Mouse (Mus musculus) intestine, embryonic 14.5 days (tissue): ENCODE data around the gene Cdk17. TPM values are rescaled to one million over a fixed set of nuclear protein-coding genes. Genes with fewer than 3 reads are reported as not detected.

Experiments used
- ATAC-seq: fragments of 200-750 bp; cut with Nextera tagmentation; replicated peaks from 2 replicates; pipeline ENCODE4 v1.8.0; 2017; ENCODE audit warnings: low read depth, moderate number of reproducible peaks, moderate TSS enrichment, moderate library complexity; ENCODE audit not compliant: low FRiP score, low TSS enrichment
- DNase-seq: peaks from one replicate; pipeline ENCODE4 v3.0.0-alpha.2; 2018; ENCODE audit warnings: low spot score
- H3K27ac ChIP-seq: fragments of 300-500 bp; sonication (generic); 2 replicates; pipeline ENCODE4 v1.5.1; 2014; ENCODE audit warnings: low read depth, mild to moderate bottlenecking, control low read depth
- H3K27me3 ChIP-seq: fragments of 300-500 bp; sonication (generic); replicated peaks from 2 replicates; pipeline ENCODE4 v1.6.1; 2014; ENCODE audit warnings: low read length, control low read depth; ENCODE audit not compliant: control insufficient read depth, insufficient read depth
- H3K36me3 ChIP-seq: fragments of 300-500 bp; sonication (generic); 2 replicates; pipeline ENCODE4 v1.6.1; 2014; ENCODE audit warnings: low read length, control low read depth; ENCODE audit not compliant: control insufficient read depth, insufficient read depth
- H3K4me1 ChIP-seq: fragments of 300-500 bp; sonication (generic); replicated peaks from 2 replicates; pipeline ENCODE4 v1.6.1; 2014; ENCODE audit warnings: low read length, control low read depth, mixed read lengths; ENCODE audit not compliant: control insufficient read depth, insufficient read depth
- H3K4me2 ChIP-seq: fragments of 300-500 bp; sonication (generic); 2 replicates; pipeline ENCODE4 v1.6.1; 2014; ENCODE audit warnings: low read length
- H3K4me3 ChIP-seq: fragments of 300-500 bp; sonication (generic); 2 replicates; pipeline ENCODE4 v1.5.1; 2014; ENCODE audit warnings: low read depth, low read length, control low read depth, mixed read lengths
- H3K9ac ChIP-seq: fragments of 300-500 bp; sonication (generic); 2 replicates; pipeline ENCODE4 v1.6.1; 2014; ENCODE audit warnings: mild to moderate bottlenecking, low read length
- H3K9me3 ChIP-seq: fragments of 300-500 bp; sonication (generic); 2 replicates; pipeline ENCODE4 v1.6.1; 2016; ENCODE audit warnings: low read length, control low read depth; ENCODE audit not compliant: control insufficient read depth
- WGBS: fragments of 180-500 bp; shearing (Covaris S2); extraction: QIAGEN DNeasy Blood & Tissue Kit; methylation state at CpG from one replicate; pipeline ENCODE4 v1.1.7; 2014; 5-methylcytosine and 5-hydroxymethylcytosine counted together
- polyA plus RNA-seq: library from polyadenylated mRNA; unstranded; fragments of >200 nt; fragmentation: Nextera tagmentation; extraction: Ambion mirVana; gene quantifications from 2 replicates; pipeline ENCODE4 v1.2.1, GENCODE M21; 2014

Cdk17 gene
- polyA plus RNA-seq, 1 experiment from 2014 or later = 21.9 TPM

- no peak overlapping the region for H3K27ac ChIP-seq
- no peak overlapping the region for H3K4me3 ChIP-seq
- H3K27me3 ChIP-seq = no peaks in the 10 kb centered on the region
- no peak overlapping the region for H3K9ac ChIP-seq
- no peak for ATAC-seq
- no peak for DNase-seq
- no peak overlapping the region for H3K4me2 ChIP-seq
- no peaks in the 10 kb centered on the region for H3K36me3 ChIP-seq
- 78% methylated on average over 8 of the region's 8 CpGs for WGBS
- H3K4me1 ChIP-seq = peaks cover 5% of the 10 kb centered on the region; the same call in 1 of the 2 replicates
- H3K9me3 ChIP-seq = no peaks in the 10 kb centered on the region
These were observed 30.0 kb downstream of the Cdk17 start for GRCm38 (mm10) chr10:93190475-93191262.

DNA sequence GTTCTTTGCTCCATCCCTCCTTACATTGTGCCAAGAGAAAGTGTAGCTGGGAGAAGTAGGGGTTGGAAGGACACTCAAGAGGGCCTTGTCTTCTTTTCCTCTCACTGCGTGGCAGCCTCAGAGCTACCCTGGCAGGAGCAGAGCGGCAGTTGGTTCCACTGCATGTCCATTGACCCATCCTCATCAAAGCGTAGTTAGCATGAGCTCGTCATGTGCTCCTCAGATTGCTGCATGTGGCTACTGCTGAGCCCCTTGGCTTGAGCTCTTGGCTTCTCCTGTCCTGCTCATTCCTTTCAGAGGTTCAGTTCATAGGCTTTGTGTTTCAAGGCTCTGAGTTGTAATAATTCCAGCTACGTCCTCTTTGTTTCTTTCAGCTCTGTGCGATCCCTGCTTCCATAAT, 36.4 kb downstream of the Cdk17 start:
- 95% methylated on average over 6 of the region's 6 CpGs for WGBS

DNA sequence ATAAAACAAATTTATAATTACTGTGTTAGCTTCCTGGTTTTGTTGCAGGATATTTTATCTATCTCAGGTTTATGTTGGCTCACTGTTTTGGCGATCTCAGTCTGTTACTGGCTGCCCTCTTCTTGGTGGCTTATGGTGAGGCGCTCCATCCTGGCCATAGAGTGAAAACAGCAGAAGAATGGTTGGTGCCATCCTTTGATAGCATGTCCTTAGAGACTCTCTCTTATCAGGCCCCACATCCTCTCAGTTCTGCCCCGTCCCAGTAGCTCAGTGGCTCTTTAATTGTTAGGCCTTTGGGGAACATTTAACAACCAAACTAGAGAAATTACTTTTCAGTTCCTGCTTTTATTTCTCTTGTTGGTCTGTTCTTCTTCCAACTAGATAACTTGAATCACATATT, 38.3 kb downstream of the Cdk17 start:
- Histone ChIP-seq H3K27me3 (no peaks in the 10 kb centered on the region), H3K4me2 (no peak overlapping the region), H3K4me1 (no peaks in the 10 kb centered on the region), H3K9ac (no peak overlapping the region), H3K9me3 (no peaks in the 10 kb centered on the region), H3K36me3 (peaks cover 6% of the 10 kb centered on the region; the same call in 1 of the 2 replicates), H3K4me3 (no peak overlapping the region), H3K27ac (no peak overlapping the region)
- ATAC-seq (no peak), DNase-seq (no peak)
- WGBS = 90% methylated on average over 3 of the region's 3 CpGs

More for the DNA sequence above, 36.4 kb downstream of the Cdk17 start:
- ATAC-seq = no peak
- Histone ChIP-seq H3K9me3 (no peaks in the 10 kb centered on the region), H3K27ac (no peak overlapping the region), H3K36me3 (peaks cover 6% of the 10 kb centered on the region; the same call in 1 of the 2 replicates), H3K4me3 (no peak overlapping the region), H3K27me3 (no peaks in the 10 kb centered on the region), H3K9ac (no peak overlapping the region), H3K4me2 (no peak overlapping the region), H3K4me1 (no peaks in the 10 kb centered on the region)
- no peak for DNase-seq

DNA sequence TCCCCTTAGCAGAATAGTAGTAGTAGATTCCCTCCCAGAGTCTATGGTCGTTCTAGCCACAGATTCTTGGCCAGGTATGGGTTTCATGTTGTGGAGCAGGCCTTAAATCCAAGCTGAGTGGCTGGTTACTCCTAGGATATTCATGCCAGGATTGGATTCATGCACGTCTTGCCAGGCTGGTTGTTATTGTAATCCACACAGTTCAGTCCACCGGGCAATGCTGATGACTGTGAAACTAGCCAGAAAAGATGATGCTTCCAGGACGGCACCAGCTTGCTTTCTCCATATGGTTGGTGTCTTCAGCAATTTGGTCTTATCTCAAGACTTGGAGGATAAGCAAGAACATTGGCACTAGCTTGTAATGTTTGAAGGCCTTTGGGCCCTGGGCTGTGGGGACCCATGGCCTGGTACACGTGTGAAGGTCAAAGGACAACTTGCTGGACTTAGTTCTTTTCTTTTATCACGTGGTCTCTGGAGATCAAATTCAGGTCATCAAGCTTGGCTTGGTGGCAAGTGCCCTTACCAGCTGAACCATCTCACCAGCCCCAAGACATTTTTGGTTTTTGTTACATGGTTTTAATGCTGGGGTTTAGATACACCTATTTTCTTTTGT, 41.3 kb downstream of the Cdk17 start:
- ATAC-seq = no peak
- H3K36me3 ChIP-seq = peaks cover 6% of the 10 kb centered on the region; the same call in 1 of the 2 replicates
- H3K27me3 ChIP-seq = no peaks in the 10 kb centered on the region
- H3K4me3 ChIP-seq = no peak overlapping the region
- H3K9ac ChIP-seq = no peak overlapping the region
- no peak for DNase-seq
- no peaks in the 10 kb centered on the region for H3K9me3 ChIP-seq
- WGBS = 90% methylated on average over 6 of the region's 6 CpGs
- no peak overlapping the region for H3K27ac ChIP-seq
- no peaks in the 10 kb centered on the region for H3K4me1 ChIP-seq
- H3K4me2 ChIP-seq = no peak overlapping the region

DNA sequence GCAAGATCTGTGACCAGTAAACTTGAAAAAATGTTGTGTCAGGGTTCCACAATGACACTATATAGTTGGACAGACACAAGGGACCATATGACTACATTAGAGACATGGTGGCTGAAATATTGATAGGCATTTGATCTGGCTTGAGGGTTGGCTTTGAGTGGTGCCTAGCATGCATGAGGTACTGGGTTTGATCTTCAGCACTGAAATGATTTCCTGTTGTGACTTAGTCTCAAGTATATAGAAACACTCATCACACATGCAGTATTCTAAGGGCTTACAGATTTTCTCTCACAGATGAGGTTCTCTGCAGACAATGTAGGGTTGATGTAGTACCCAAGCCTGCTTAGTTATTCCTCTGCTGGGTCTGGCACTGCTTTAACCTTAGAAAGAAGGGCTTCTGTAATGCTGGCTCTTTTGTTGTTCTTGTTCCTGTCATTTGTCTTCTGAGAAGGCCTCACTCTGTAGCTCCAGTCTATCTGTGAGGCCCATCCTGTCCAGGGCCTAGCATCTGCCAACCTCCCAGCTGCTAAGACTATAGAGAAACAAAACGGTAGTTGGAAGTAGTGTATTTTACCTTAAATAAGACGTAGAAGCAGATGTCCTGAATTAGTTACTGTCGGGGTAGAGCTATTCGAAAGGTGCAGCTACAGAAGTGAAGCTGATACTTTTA, 44.7 kb downstream of the Cdk17 start:
- Histone ChIP-seq H3K4me2 (no peak overlapping the region), H3K4me3 (no peak overlapping the region), H3K27ac (no peak overlapping the region), H3K36me3 (no peaks in the 10 kb centered on the region), H3K9ac (no peak overlapping the region), H3K27me3 (no peaks in the 10 kb centered on the region), H3K9me3 (no peaks in the 10 kb centered on the region), H3K4me1 (no peaks in the 10 kb centered on the region)
- ATAC-seq (no peak), DNase-seq (no peak)
- WGBS = 80% methylated on average over 4 of the region's 4 CpGs

DNA sequence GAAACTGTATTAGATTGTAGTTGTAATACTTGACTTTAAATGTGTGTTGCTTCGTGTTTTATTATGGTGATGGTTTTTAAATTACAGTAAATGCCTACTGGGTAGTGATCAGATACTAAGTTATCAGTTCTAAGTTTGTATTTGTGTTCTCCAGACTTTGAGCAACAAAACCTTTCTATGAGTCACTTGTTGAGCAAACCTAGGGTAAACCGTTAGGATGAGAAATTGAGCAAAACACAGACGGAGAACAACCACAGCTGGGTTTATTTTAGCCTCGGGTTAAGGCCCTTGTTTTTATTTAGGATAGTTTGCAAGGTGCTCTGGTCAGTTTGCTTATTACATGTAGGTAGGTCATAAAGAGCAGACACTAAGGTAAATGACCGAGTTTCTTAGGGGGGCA, 46.5 kb downstream of the Cdk17 start:
- no peaks in the 10 kb centered on the region for H3K4me1 ChIP-seq
- no peaks in the 10 kb centered on the region for H3K9me3 ChIP-seq
- no peak overlapping the region for H3K4me2 ChIP-seq
- no peak overlapping the region for H3K4me3 ChIP-seq
- H3K36me3 ChIP-seq = 0 out of 2 replicates have a peak, but pooled peaks cover 4% of the 10 kb centered on the region
- ATAC-seq = no peak
- no peak overlapping the region for H3K27ac ChIP-seq
- no peak for DNase-seq
- H3K9ac ChIP-seq = no peak overlapping the region
- 77% methylated on average over 5 of the region's 5 CpGs for WGBS
- H3K27me3 ChIP-seq = no peaks in the 10 kb centered on the region

DNA sequence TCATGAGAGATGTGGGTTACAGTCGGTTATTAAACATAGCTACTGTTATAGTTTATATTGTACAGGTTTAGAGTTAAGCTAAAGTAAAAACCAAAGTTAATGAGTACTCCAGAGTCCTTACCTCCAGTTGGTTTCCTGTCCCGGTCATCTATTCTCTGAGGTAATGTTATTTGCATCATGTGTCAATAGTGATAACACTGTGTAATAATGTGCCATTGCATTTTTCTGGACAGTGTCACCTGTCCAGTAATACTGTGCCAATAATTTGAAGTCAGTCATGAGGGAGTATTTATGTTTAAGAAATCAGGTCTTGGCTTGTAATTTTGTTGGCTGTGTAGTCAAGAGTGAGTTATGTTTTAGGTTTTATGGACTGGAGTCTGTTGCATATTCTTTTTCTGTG, 52.0 kb downstream of the Cdk17 start:
- Histone ChIP-seq H3K4me3 (no peak overlapping the region), H3K9me3 (no peaks in the 10 kb centered on the region; the same call in 1 of the 2 replicates), H3K4me2 (no peak overlapping the region), H3K36me3 (peaks cover 33% of the 10 kb centered on the region), H3K27me3 (no peaks in the 10 kb centered on the region), H3K9ac (no peak overlapping the region), H3K4me1 (no peaks in the 10 kb centered on the region), H3K27ac (no peak overlapping the region)
- WGBS = 83% methylated on average over 2 of the region's 2 CpGs
- ATAC-seq (no peak), DNase-seq (no peak)

GRCm38 (mm10) chr10:93213339-93213738, 52.7 kb downstream of the Cdk17 start:
- H3K27me3 ChIP-seq = no peaks in the 10 kb centered on the region
- WGBS = 83% methylated on average over 7 of the region's 7 CpGs
- DNase-seq (no peak), ATAC-seq (no peak)
- H3K4me3 ChIP-seq = no peak overlapping the region
- no peaks in the 10 kb centered on the region; the same call in 1 of the 2 replicates for H3K9me3 ChIP-seq
- no peak overlapping the region for H3K4me2 ChIP-seq
- no peak overlapping the region for H3K9ac ChIP-seq
- no peaks in the 10 kb centered on the region for H3K4me1 ChIP-seq
- H3K36me3 ChIP-seq = peaks cover 39% of the 10 kb centered on the region
- no peak overlapping the region for H3K27ac ChIP-seq
